Mouse (Mus musculus): ENCODE measurements at regions not wholly inside any gene's neighbourhood (a gene's known extent, or its start where the extent isn't known, plus 50 kb on each side); places are given as distances from the start of the nearest gene placed in this dataset.

- Histone ChIP-seq H3K4me2 (no peak overlapping the region), H3K36me3 (no peaks in the 10 kb centered on the region), H3K27me3 (no peaks in the 10 kb centered on the region), H3K27ac (no peak overlapping the region), H3K9me3 (no peaks in the 10 kb centered on the region), H3K4me1 (replicated peaks) (peaks cover 24% of the 10 kb centered on the region), H3K9ac (no peak overlapping the region), H3K4me3 (no peak overlapping the region)
- WGBS = 46% methylated on average over 5 of the region's 5 CpGs
- no peak for ATAC-seq (ENCODE audit: low FRiP score)
Observed at GRCm38 (mm10) chr14:98829958-98830633, 164.0 kb downstream of the Rpl36a-ps1 start.

DNA sequence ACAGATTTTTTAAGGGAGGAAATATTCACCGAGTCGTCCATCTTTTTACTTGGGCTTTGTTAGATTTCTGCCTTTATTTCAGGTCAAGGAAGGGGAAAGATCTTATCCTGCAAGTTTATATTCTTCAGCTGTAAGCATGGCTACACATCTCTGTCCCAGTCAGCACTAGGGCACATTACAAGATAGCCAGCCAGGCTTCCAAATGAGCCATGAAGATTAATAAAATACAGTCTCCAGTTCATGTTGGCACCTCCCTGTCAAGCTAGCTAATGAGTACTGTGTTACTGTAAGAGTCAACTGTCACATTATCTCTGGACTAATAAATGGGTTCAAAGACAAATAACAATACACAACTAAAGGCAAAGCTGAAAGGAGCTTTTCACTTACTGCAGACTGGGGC is 166.6 kb downstream of the Rpl36a-ps1 start:
- H3K9ac ChIP-seq = no peak overlapping the region
- H3K27me3 ChIP-seq = no peaks in the 10 kb centered on the region
- H3K36me3 ChIP-seq = no peaks in the 10 kb centered on the region
- peaks cover 12% of the 10 kb centered on the region for H3K4me1 ChIP-seq (replicated peaks)
- WGBS = 79% methylated on average over 2 of the region's 2 CpGs
- H3K27ac ChIP-seq = no peak overlapping the region
- ATAC-seq (ENCODE audit: low FRiP score) = no peak
- no peak overlapping the region for H3K4me2 ChIP-seq
- no peak overlapping the region for H3K4me3 ChIP-seq
- no peaks in the 10 kb centered on the region for H3K9me3 ChIP-seq

GRCm38 (mm10) chr14:98813657-98814056 is 180.5 kb downstream of the Rpl36a-ps1 start:
- H3K27ac ChIP-seq = no peak overlapping the region
- no peak overlapping the region for H3K4me3 ChIP-seq
- ATAC-seq (ENCODE audit: low FRiP score) = no peak
- WGBS = 44% methylated on average over 5 of the region's 5 CpGs
- H3K4me1 ChIP-seq (replicated peaks) = peaks cover 7% of the 10 kb centered on the region; the same call in 1 of the 2 replicates
- H3K9me3 ChIP-seq = no peaks in the 10 kb centered on the region
- no peak overlapping the region for H3K4me2 ChIP-seq
- H3K36me3 ChIP-seq = no peaks in the 10 kb centered on the region
- no peak overlapping the region for H3K9ac ChIP-seq
- no peaks in the 10 kb centered on the region for H3K27me3 ChIP-seq

GRCm38 (mm10) chr14:98810259-98811042 is 183.7 kb downstream of the Rpl36a-ps1 start:
- 76% methylated on average over 3 of the region's 3 CpGs for WGBS
- Histone ChIP-seq H3K4me1 (replicated peaks) (peaks cover 7% of the 10 kb centered on the region; the same call in 1 of the 2 replicates), H3K27me3 (no peaks in the 10 kb centered on the region), H3K36me3 (no peaks in the 10 kb centered on the region), H3K9me3 (no peaks in the 10 kb centered on the region), H3K4me2 (no peak overlapping the region), H3K9ac (no peak overlapping the region), H3K4me3 (no peak overlapping the region), H3K27ac (no peak overlapping the region)
- ATAC-seq (ENCODE audit: low FRiP score) = peak; percentile 49; the same call in 1 of the 2 replicates

GRCm38 (mm10) chr14:98808117-98808516 is 186.0 kb downstream of the Rpl36a-ps1 start:
- Histone ChIP-seq H3K4me2 (no peak overlapping the region), H3K36me3 (no peaks in the 10 kb centered on the region), H3K9me3 (no peaks in the 10 kb centered on the region), H3K4me1 (replicated peaks) (0 out of 2 replicates have a peak, but pooled peaks cover 2% of the 10 kb centered on the region), H3K4me3 (no peak overlapping the region), H3K27me3 (no peaks in the 10 kb centered on the region), H3K9ac (no peak overlapping the region), H3K27ac (no peak overlapping the region)
- ATAC-seq (ENCODE audit: low FRiP score) = no peak
- WGBS = 76% methylated on average over 1 of the region's 1 CpGs

DNA sequence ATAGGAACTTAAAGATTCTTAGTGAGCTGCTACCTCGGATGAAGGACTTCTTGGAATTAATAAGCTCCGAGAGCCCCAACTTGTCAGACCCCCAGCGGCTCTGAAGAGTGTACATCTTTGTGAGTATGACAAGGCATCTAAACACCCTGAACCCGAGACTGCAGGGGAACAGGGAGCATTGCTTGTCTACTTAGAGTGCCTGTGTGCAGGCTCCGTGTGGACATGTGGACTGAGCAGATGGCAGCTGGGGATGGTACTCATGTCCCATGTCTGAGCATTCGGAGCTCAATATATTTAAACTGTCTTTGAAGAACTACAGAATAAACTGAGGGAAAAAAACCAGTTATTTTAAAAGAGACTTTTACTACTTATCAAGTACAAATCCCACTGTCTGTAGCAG is 189.1 kb downstream of the Rpl36a-ps1 start:
- 0 out of 2 replicates have a peak, but pooled peaks cover 2% of the 10 kb centered on the region for H3K4me1 ChIP-seq (replicated peaks)
- H3K4me2 ChIP-seq = no peak overlapping the region
- no peak overlapping the region for H3K27ac ChIP-seq
- no peaks in the 10 kb centered on the region for H3K27me3 ChIP-seq
- no peak overlapping the region for H3K9ac ChIP-seq
- ATAC-seq (ENCODE audit: low FRiP score) = no peak
- no peaks in the 10 kb centered on the region for H3K9me3 ChIP-seq
- H3K36me3 ChIP-seq = no peaks in the 10 kb centered on the region
- WGBS = 73% methylated on average over 6 of the region's 6 CpGs
- no peak overlapping the region for H3K4me3 ChIP-seq

GRCm38 (mm10) chr14:98801293-98801692 is 192.8 kb downstream of the Rpl36a-ps1 start:
- no peak for ATAC-seq (ENCODE audit: low FRiP score)
- 94% methylated on average over 2 of the region's 2 CpGs for WGBS

GRCm38 (mm10) chr14:98791970-98792369 is 202.1 kb downstream of the Rpl36a-ps1 start:
- Histone ChIP-seq H3K9me3 (no peaks in the 10 kb centered on the region), H3K4me2 (no peak overlapping the region), H3K4me1 (replicated peaks) (0 out of 2 replicates have a peak, but pooled peaks cover 9% of the 10 kb centered on the region), H3K27ac (no peak overlapping the region), H3K4me3 (no peak overlapping the region), H3K9ac (no peak overlapping the region), H3K36me3 (no peaks in the 10 kb centered on the region), H3K27me3 (no peaks in the 10 kb centered on the region)
- WGBS = 36% methylated on average over 4 of the region's 4 CpGs
- ATAC-seq (ENCODE audit: low FRiP score) = no peak

More at GRCm38 (mm10) chr14:98801293-98801692, 192.8 kb downstream of the Rpl36a-ps1 start:
- H3K36me3 ChIP-seq = no peaks in the 10 kb centered on the region
- H3K4me2 ChIP-seq = no peak overlapping the region
- 0 out of 2 replicates have a peak, but pooled peaks cover 2% of the 10 kb centered on the region for H3K4me1 ChIP-seq (replicated peaks)
- H3K9ac ChIP-seq = no peak overlapping the region
- no peak overlapping the region for H3K27ac ChIP-seq
- no peaks in the 10 kb centered on the region for H3K9me3 ChIP-seq
- no peak overlapping the region for H3K4me3 ChIP-seq
- no peaks in the 10 kb centered on the region for H3K27me3 ChIP-seq

- 0 out of 2 replicates have a peak, but pooled peaks cover 9% of the 10 kb centered on the region for H3K4me1 ChIP-seq (replicated peaks)
- no peak overlapping the region for H3K4me3 ChIP-seq
- H3K4me2 ChIP-seq = no peak overlapping the region
- H3K9ac ChIP-seq = no peak overlapping the region
- H3K27me3 ChIP-seq = no peaks in the 10 kb centered on the region
- 56% methylated on average over 6 of the region's 6 CpGs for whole genome bisulfite sequencing
- H3K9me3 ChIP-seq = no peaks in the 10 kb centered on the region
- no peaks in the 10 kb centered on the region for H3K36me3 ChIP-seq
- no peak overlapping the region for H3K27ac ChIP-seq
- ATAC-seq (ENCODE audit: low FRiP score) = no peak
Observed at GRCm38 (mm10) chr14:98791232-98791906, 202.7 kb downstream of the Rpl36a-ps1 start.

DNA sequence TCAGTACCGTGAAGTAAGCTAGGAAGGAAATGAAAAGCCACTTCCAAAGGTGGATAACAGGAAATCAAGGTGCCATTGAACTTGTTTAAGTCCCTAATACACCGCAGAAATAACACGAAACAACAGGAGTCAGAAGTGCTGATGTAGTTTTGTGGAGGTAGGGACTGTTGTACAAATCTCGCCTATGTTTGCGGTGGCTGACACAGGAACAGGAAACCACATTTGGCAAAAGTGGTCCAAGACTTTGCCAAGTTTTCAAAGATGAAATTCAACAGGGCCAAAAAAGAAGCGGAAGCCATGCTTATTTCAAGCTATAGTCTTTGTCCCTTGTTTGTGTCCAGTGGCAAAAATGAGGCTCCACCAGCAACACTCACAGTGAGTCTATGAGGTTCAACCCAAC is 204.3 kb downstream of the Rpl36a-ps1 start:
- Histone ChIP-seq H3K27ac (no peak overlapping the region), H3K4me3 (no peak overlapping the region), H3K4me2 (no peak overlapping the region), H3K9me3 (no peaks in the 10 kb centered on the region), H3K9ac (no peak overlapping the region), H3K4me1 (replicated peaks) (0 out of 2 replicates have a peak, but pooled peaks cover 9% of the 10 kb centered on the region), H3K27me3 (no peaks in the 10 kb centered on the region), H3K36me3 (no peaks in the 10 kb centered on the region)
- ATAC-seq (ENCODE audit: low FRiP score) = no peak
- 95% methylated on average over 6 of the region's 6 CpGs for WGBS

- H3K9me3 ChIP-seq = 0 out of 2 replicates have a peak, but pooled peaks cover 7% of the 10 kb centered on the region
- no peaks in the 10 kb centered on the region for H3K4me1 ChIP-seq (replicated peaks)
- H3K4me3 ChIP-seq = no peak overlapping the region
- no peaks in the 10 kb centered on the region for H3K36me3 ChIP-seq
- no peak overlapping the region for H3K27ac ChIP-seq
- ATAC-seq (ENCODE audit: low FRiP score) = no peak
- H3K9ac ChIP-seq = no peak overlapping the region
- H3K27me3 ChIP-seq = no peaks in the 10 kb centered on the region
- H3K4me2 ChIP-seq = no peak overlapping the region
- WGBS = 91% methylated on average over 12 of the region's 12 CpGs
Observed at GRCm38 (mm10) chr14:98781711-98782110, 212.4 kb downstream of the Rpl36a-ps1 start.

DNA sequence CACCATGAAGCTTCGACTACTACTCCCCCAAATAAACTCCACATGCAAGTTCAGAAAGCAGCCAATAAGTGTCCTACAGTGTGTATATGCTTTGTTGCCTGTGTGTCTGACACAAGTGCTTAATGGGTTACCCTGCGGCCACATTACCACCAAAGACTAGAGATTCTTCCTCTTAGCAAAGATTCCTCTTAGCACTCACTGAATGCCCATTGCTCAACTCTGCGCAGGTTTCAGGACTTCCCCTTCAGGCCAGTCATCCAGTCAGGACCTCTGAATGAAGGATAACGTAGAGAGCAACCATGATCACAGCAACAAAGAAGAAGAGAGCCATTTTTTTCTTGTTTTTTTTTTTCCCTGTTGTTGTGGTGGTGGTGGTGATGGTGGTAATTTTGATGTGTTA is 222.0 kb downstream of the Rpl36a-ps1 start:
- Histone ChIP-seq H3K4me3 (no peak overlapping the region), H3K4me2 (no peak overlapping the region), H3K9me3 (no peaks in the 10 kb centered on the region), H3K9ac (no peak overlapping the region), H3K27me3 (no peaks in the 10 kb centered on the region), H3K4me1 (replicated peaks) (no peaks in the 10 kb centered on the region), H3K36me3 (no peaks in the 10 kb centered on the region), H3K27ac (no peak overlapping the region)
- WGBS = 86% methylated on average over 4 of the region's 4 CpGs
- no peak for ATAC-seq (ENCODE audit: low FRiP score)
